Mouse (Mus musculus) embryonic facial prominence, embryonic 15.5 days (tissue): Measurements from ENCODE around the gene Gm10272. TPM values are rescaled to one million over a fixed set of nuclear protein-coding genes. Genes with fewer than 3 reads are reported as not detected.
"Not testable (repeated sequence)": the region's sequence is repeated elsewhere in the genome, so short reads cannot be mapped to it uniquely, and the experiment has no call there.

Experiments used
- ATAC-seq: fragments of 200-750 bp; cut with Nextera tagmentation; 2 replicates; pipeline ENCODE4 v1.8.0; 2017; ENCODE audit warnings: low read depth, moderate TSS enrichment; ENCODE audit not compliant: insufficient number of reproducible peaks, low FRiP score, low TSS enrichment
- H3K27ac ChIP-seq: fragments of 300-500 bp; sonication (generic); replicated peaks from 2 replicates; pipeline ENCODE4 v1.5.1; 2015; ENCODE audit warnings: mild to moderate bottlenecking, inconsistent platforms
- H3K27me3 ChIP-seq: fragments of 300-500 bp; sonication (generic); 2 replicates; pipeline ENCODE4 v1.6.1; 2015; ENCODE audit warnings: inconsistent platforms
- H3K36me3 ChIP-seq: fragments of 300-500 bp; sonication (generic); 2 replicates; pipeline ENCODE4 v1.6.1; 2015; ENCODE audit warnings: mild to moderate bottlenecking, inconsistent platforms
- H3K4me1 ChIP-seq: fragments of 300-500 bp; sonication (generic); 2 replicates; pipeline ENCODE4 v1.6.1; 2015; ENCODE audit warnings: inconsistent platforms
- H3K4me2 ChIP-seq: fragments of 300-500 bp; sonication (generic); replicated peaks from 2 replicates; pipeline ENCODE4 v1.6.1; 2015; ENCODE audit warnings: mild to moderate bottlenecking, inconsistent platforms
- H3K4me3 ChIP-seq: fragments of 300-500 bp; sonication (generic); replicated peaks from 2 replicates; pipeline ENCODE4 v1.5.1; 2015; ENCODE audit warnings: mild to moderate bottlenecking, inconsistent platforms
- H3K9ac ChIP-seq: fragments of 300-500 bp; sonication (generic); 2 replicates; pipeline ENCODE4 v1.6.1; 2015; ENCODE audit warnings: inconsistent platforms
- H3K9me3 ChIP-seq: fragments of 300-500 bp; sonication (generic); replicated peaks from 2 replicates; pipeline ENCODE4 v1.6.1; 2016; ENCODE audit warnings: inconsistent platforms
- WGBS: fragments of 180-500 bp; shearing (Covaris S2); methylation state at CpG from one replicate; pipeline ENCODE4 v1.1.7; 2015; 5-methylcytosine and 5-hydroxymethylcytosine counted together
- polyA plus RNA-seq: library from polyadenylated mRNA; unstranded; fragments of >200 nt; fragmentation: Nextera tagmentation; extraction: Ambion mirVana; gene quantifications from 2 replicates; pipeline ENCODE4 v1.2.1, GENCODE M21; 2015

Gm10272 gene
- polyA plus RNA-seq, 1 experiment from 2014 or later, result 0.59 TPM

DNA sequence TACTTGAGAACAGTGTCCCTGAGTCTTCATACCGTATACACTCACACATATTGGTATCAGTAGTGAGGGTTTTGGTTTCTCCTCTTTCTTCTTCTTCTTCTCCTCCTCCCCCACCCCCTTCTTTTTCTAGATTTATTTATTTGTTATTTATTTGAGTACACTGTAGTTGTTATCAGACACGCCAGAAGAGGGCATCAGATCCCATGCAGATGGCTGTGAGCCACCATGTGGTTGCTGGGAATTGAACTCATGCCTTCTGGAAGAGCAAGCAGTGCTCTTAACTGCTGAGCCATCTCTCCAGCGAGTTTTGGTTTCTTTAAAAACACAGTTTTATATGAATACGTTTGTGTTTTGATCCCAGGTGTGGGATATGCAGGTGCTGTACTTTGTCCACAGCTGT lies 21.9 kb downstream of the Gm10272 start:
- 56% methylated on average over 4 of the region's 4 CpGs for WGBS

DNA sequence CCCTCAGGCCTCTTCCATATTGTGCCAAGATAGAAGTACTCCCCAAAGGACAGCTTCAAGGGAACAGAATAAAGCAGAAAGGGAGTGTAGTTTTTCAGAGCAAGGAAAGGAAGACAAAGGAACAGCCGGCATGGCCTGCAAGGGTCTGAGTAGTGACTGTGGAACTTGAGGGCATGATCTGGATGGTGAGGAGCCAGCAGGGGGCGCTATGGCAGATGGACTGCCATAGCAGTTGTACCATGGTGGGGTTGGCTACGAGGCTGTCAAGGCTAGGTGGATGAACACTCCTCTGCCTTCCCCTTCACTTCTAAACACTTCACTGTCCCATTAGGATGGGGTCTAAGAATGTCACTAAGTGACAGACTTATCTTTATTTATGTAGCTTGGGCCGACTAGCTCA lies 22.8 kb downstream of the Gm10272 start:
- Histone ChIP-seq H3K9me3 (no peaks in the 10 kb centered on the region), H3K27me3 (no peaks in the 10 kb centered on the region), H3K4me2 (no peak overlapping the region), H3K27ac (no peak overlapping the region), H3K4me3 (no peak overlapping the region), H3K4me1 (no peaks in the 10 kb centered on the region), H3K36me3 (no peaks in the 10 kb centered on the region), H3K9ac (no peak overlapping the region)
- 43% methylated on average over 4 of the region's 4 CpGs for WGBS
- no peak for ATAC-seq

More for the DNA sequence above, 21.9 kb downstream of the Gm10272 start:
- H3K27me3 ChIP-seq, result no peaks in the 10 kb centered on the region
- H3K4me1 ChIP-seq, result no peaks in the 10 kb centered on the region
- H3K9ac ChIP-seq, result no peak overlapping the region
- H3K27ac ChIP-seq, result no peak overlapping the region
- no peaks in the 10 kb centered on the region for H3K36me3 ChIP-seq
- no peak overlapping the region for H3K4me2 ChIP-seq
- ATAC-seq, result no peak
- no peaks in the 10 kb centered on the region for H3K9me3 ChIP-seq
- no peak overlapping the region for H3K4me3 ChIP-seq

DNA sequence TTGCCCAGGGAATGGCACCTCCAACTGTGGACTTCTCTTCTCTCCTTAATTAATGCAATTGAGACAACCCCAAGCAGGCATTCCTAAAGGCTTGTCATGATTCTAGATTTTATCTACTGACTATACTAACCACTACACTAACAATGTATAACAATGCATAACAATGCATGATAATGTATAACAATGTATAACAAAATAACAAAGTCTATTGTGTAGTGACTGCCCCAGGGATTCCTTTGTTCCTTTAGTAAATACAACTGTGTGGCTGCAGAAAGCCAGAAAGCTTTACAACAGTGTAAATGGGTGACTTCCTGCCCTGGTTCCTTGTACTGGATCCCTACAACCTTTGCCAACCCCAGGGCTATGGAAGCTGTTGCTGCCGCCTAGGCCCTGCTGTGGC lies 29.5 kb downstream of the Gm10272 start:
- Histone ChIP-seq H3K4me1 (no peaks in the 10 kb centered on the region), H3K4me3 (no peak overlapping the region), H3K27ac (no peak overlapping the region), H3K36me3 (no peaks in the 10 kb centered on the region), H3K9me3 (no peaks in the 10 kb centered on the region), H3K27me3 (no peaks in the 10 kb centered on the region), H3K9ac (no peak overlapping the region), H3K4me2 (no peak overlapping the region)
- WGBS, result 68% methylated on average over 1 of the region's 1 CpGs
- no peak for ATAC-seq

DNA sequence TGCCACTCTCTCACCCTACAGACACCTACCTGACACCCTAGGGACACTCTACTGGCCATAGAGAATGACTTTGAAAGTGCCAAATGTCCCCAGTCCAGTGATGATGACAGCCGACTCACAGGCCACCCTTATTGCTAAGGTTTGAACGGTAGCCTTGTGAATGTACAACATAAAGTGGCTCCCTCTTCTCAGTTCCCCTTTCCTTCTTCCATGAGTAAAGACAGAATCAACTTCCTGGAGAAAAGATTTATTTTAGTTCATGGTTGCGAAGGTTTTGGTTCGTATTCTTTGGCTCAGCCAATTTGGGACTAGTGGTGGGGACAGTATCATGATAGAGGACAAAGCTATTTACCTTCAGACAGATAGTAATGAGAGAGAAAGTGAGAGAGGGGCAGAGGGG lies 32.5 kb downstream of the Gm10272 start:
- 88% methylated on average over 4 of the region's 4 CpGs for WGBS
- Histone ChIP-seq H3K27me3 (no peaks in the 10 kb centered on the region), H3K4me2 (no peak overlapping the region), H3K36me3 (no peaks in the 10 kb centered on the region), H3K9ac (no peak overlapping the region), H3K4me3 (no peak overlapping the region), H3K9me3 (no peaks in the 10 kb centered on the region), H3K27ac (no peak overlapping the region), H3K4me1 (0 out of 2 replicates have a peak, but pooled peaks cover 4% of the 10 kb centered on the region)
- no peak for ATAC-seq

DNA sequence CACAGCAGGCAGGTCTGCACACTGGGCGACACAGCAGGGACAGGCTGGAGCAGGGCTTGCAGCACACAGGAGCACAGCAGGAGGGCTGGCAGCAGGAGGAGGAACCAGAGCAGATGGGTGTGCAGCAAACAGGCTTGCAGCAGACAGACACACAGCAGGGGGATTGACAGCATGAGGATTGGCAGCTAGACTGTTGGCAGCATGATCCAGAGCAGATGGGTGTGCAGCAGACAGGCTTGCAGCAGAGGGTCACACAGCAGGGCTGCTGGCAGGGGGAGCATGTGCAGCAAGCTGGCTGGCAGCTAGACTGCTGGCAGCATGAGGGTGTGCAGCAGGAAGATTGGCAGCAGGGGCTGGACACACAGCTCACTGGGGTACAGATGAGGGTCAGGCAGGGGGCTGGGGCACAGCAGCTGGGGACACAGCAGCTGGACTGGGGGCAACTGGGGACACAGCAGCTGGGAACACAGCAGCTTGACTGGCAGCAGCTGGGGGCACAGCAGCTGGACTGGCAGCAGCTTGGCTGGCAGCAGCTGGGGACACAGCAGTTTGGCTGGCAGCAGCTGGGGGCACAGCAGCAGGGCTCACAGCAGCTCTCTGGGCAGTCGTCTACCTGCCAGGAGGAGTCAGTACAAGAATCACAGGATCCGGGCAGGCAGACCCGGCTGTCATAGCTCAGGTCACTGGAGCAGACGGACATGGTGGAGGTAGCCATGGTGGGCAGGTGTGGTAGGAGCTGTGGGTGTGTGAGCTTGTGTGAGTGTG lies 35.7 kb downstream of the Gm10272 start, which contains the start of gene Gm18596:
Gene Gm18596 (minus strand): TSS at position 715 of the 765 bp plus-strand sequence.
- not testable (repeated sequence) for ATAC-seq, H3K4me2 ChIP-seq, H3K36me3 ChIP-seq, H3K9me3 ChIP-seq, H3K4me3 ChIP-seq, H3K4me1 ChIP-seq, H3K27me3 ChIP-seq, H3K27ac ChIP-seq, H3K9ac ChIP-seq
- WGBS, result 55% methylated on average over 5 of the region's 5 CpGs

DNA sequence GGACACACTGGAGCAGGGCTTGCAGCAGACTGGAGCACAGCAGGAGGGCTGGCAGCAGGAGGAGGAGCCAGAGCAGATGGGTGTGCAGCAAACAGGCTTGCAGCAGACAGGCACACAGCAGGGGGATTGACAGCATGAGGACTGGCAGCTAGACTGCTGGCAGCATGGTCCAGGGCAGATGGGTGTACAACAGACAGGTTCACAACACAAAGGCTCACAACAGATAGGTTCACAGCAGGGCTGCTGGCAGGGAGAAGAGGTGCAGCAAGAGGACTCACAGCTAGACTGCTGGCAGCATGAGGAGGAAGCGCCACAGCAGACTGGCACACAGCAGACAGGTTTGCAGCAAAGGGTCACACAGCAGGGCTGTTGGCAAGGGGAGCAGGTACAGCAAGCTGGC lies 44.3 kb downstream of the Gm10272 start:
- WGBS, result 78% methylated on average over 1 of the region's 1 CpGs
- not testable (repeated sequence) for H3K27me3 ChIP-seq, H3K27ac ChIP-seq, H3K4me2 ChIP-seq, H3K4me3 ChIP-seq, H3K36me3 ChIP-seq, H3K4me1 ChIP-seq, H3K9me3 ChIP-seq, ATAC-seq, H3K9ac ChIP-seq

DNA sequence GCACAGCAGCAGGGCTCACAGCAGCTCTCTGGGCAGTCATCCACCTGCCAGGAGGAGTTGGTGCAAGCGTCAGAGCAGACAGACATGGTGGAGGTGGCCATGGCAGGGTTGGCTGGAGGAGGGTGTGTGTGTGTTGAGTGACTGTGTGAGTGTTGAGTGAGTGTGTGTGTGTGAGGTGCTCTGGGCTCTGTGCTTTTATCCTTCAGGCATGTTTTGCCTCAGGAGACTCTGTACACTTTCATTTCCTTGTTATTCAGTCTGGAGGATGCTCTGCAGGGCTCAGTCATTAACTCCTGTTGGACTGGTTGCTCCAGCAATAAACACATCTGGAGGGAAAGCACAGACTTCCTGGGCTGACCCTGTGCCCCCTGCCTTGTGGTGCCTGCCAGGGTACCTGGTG lies 44.8 kb downstream of the Gm10272 start, which contains the start of gene Gm9736:
Gene Gm9736 (minus strand): TSS at position 101 of the 400 bp plus-strand sequence.
- 47% methylated on average over 1 of the region's 1 CpGs for WGBS
- not testable (repeated sequence) for H3K9me3 ChIP-seq, H3K27ac ChIP-seq, H3K4me2 ChIP-seq, H3K9ac ChIP-seq, H3K36me3 ChIP-seq, H3K4me3 ChIP-seq, H3K4me1 ChIP-seq, H3K27me3 ChIP-seq, ATAC-seq

DNA sequence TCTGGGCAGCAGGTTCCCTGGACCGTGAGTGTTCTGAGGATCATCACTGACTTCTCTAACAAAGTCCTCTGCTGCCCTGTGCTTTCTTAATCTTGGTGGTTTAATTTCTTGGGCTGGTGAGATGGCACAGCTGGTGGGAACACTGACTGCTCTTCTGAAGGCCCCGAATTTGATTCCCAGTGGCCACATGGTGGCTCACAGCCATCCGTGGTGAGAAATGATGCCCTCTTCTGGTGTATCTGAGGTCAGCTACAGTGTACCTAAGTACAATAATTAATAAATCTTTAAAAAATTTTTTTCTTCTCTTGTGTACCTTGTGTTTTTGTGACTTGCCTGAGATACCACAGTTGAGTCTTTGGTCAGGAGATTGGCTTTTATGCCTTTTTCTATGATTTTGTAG lies 45.9 kb downstream of the Gm10272 start:
- 57% methylated on average over 3 of the region's 3 CpGs for WGBS
- H3K27me3 ChIP-seq, H3K36me3 ChIP-seq, H3K9ac ChIP-seq, H3K4me2 ChIP-seq, ATAC-seq, H3K4me3 ChIP-seq, H3K27ac ChIP-seq, H3K4me1 ChIP-seq, H3K9me3 ChIP-seq: not testable (repeated sequence)

DNA sequence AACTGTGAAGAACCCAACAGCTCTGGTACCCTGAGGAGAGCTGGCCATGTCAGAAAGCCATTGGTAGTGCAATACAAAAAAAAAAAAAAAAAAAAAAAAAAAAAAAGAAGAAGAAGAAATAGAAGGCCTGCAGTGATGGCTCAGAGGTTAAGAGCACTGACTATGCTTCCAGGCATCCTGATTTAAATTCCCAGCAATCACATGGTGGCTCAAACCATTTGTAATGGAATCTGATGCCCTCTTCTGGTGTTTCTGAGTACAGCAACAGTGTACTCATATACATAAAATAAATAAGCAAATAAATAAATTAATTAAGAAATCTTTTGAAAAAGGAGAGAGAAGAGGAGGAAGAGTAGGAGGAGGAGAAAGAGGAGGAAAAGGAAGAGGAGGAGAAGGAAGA lies 47.0 kb downstream of the Gm10272 start:
- Histone ChIP-seq H3K4me1 (no peaks in the 10 kb centered on the region), H3K4me2 (no peak overlapping the region), H3K9me3 (no peaks in the 10 kb centered on the region), H3K4me3 (no peak overlapping the region), H3K36me3 (no peaks in the 10 kb centered on the region), H3K27ac (no peak overlapping the region), H3K9ac (no peak overlapping the region), H3K27me3 (no peaks in the 10 kb centered on the region)
- no peak for ATAC-seq

Other genes with a start within 250 kb of the Gm10272 start
- gene Fam207a, start 190.8 kb upstream of the Gm10272 start, polyA plus RNA-seq, result 37.5 and 38.8 TPM in 2 replicates
- gene Itgb2, start 176.4 kb upstream of the Gm10272 start, polyA plus RNA-seq, result 2.8 and 3.3 TPM in 2 replicates
- 135 and 136 TPM in 2 replicates for gene Pttg1ip, start 124.9 kb upstream of the Gm10272 start, polyA plus RNA-seq
- gene Sumo3, start 100.5 kb upstream of the Gm10272 start, polyA plus RNA-seq, result 323 and 339 TPM in 2 replicates
- gene Gm49325, start 100.4 kb upstream of the Gm10272 start, polyA plus RNA-seq, result 3.1 TPM in 1 of 2 replicates, not detected in the other
- 92.2 and 102 TPM in 2 replicates for gene Ube2g2, start 84.4 kb upstream of the Gm10272 start, polyA plus RNA-seq
- 3.3 and 3.4 TPM in 2 replicates for gene Tspear, start 20.1 kb upstream of the Gm10272 start, polyA plus RNA-seq
- gene Gm19402, start 15.9 kb upstream of the Gm10272 start, polyA plus RNA-seq, result 0.60 and 0.85 TPM in 2 replicates
- gene Gm9508, start 9.4 kb upstream of the Gm10272 start, polyA plus RNA-seq, result 1.0 and 1.9 TPM in 2 replicates
- gene Gm10024, start 4.8 kb downstream of the Gm10272 start, polyA plus RNA-seq, result 2.2 and 2.8 TPM in 2 replicates
- gene Gm10142, start 9.2 kb downstream of the Gm10272 start, polyA plus RNA-seq, result 0.56 and 1.5 TPM in 2 replicates
- 1.1 and 1.8 TPM in 2 replicates for gene Krtap12-1, start 14.0 kb downstream of the Gm10272 start, polyA plus RNA-seq
- 0.75 and 1.2 TPM in 2 replicates for gene Gm10100, start 19.9 kb downstream of the Gm10272 start, polyA plus RNA-seq
- gene Gm18596, start 36.0 kb downstream of the Gm10272 start, polyA plus RNA-seq, result 1.5 and 1.7 TPM in 2 replicates
- 1.5 and 1.9 TPM in 2 replicates for gene Gm9736, start 44.7 kb downstream of the Gm10272 start, polyA plus RNA-seq
- 0.41 and 0.77 TPM in 2 replicates for gene Gm3233, start 53.1 kb downstream of the Gm10272 start, polyA plus RNA-seq
- 0.92 TPM in 1 of 2 replicates, not detected in the other for gene Gm3238, start 64.7 kb downstream of the Gm10272 start, polyA plus RNA-seq
- 1.3 and 1.7 TPM in 2 replicates for gene Gm7138, start 70.3 kb downstream of the Gm10272 start, polyA plus RNA-seq
- gene Gm3250, start 75.9 kb downstream of the Gm10272 start, polyA plus RNA-seq, result not detected in 2 replicates
- 0.54 TPM in 1 of 2 replicates, not detected in the other for gene Gm7137, start 81.6 kb downstream of the Gm10272 start, polyA plus RNA-seq
- gene Gm9639, start 88.5 kb downstream of the Gm10272 start, polyA plus RNA-seq, result 0.91 and 1.0 TPM in 2 replicates
- 0.24 and 0.55 TPM in 2 replicates for gene Gm19668, start 92.5 kb downstream of the Gm10272 start, polyA plus RNA-seq
- 2.0 and 2.1 TPM in 2 replicates for gene Gm9507, start 105.2 kb downstream of the Gm10272 start, polyA plus RNA-seq
- 2.8 and 3.4 TPM in 2 replicates for gene Gm2696, start 108.1 kb downstream of the Gm10272 start, polyA plus RNA-seq
- gene Krtap10-4, start 120.5 kb downstream of the Gm10272 start, polyA plus RNA-seq, result 2.6 and 5.3 TPM in 2 replicates
- 2.9 and 3.8 TPM in 2 replicates for gene Krtap10-10, start 129.3 kb downstream of the Gm10272 start, polyA plus RNA-seq
- gene Gm36176, start 140.2 kb downstream of the Gm10272 start, polyA plus RNA-seq, result 0.73 and 0.88 TPM in 2 replicates
- 3.0 and 3.4 TPM in 2 replicates for gene Gm10318, start 146.2 kb downstream of the Gm10272 start, polyA plus RNA-seq
- 2.4 and 3.3 TPM in 2 replicates for gene Gm3285, start 155.3 kb downstream of the Gm10272 start, polyA plus RNA-seq
- 4.3 and 5.0 TPM in 2 replicates for gene Lrrc3, start 195.9 kb downstream of the Gm10272 start, polyA plus RNA-seq